Mouse (Mus musculus) kidney, embryonic 15.5 days (tissue): Measurements from ENCODE around the gene Elavl1. TPM values are rescaled to one million over a fixed set of nuclear protein-coding genes. Genes with fewer than 3 reads are reported as not detected.

Source experiments
- ATAC-seq: fragments of 200-750 bp; cut with Nextera tagmentation; replicated peaks from 2 replicates; pipeline ENCODE4 v1.8.0; 2017; ENCODE audit warnings: moderate TSS enrichment; ENCODE audit not compliant: low FRiP score
- H3K27ac ChIP-seq: fragments of 300-500 bp; sonication (generic); 2 replicates; pipeline ENCODE4 v1.5.1; 2015; ENCODE audit warnings: mild to moderate bottlenecking, inconsistent platforms
- H3K27me3 ChIP-seq: fragments of 300-500 bp; sonication (generic); 2 replicates; pipeline ENCODE4 v1.6.1; 2015; ENCODE audit warnings: inconsistent platforms
- H3K36me3 ChIP-seq: fragments of 300-500 bp; sonication (generic); 2 replicates; pipeline ENCODE4 v1.6.1; 2015; ENCODE audit warnings: inconsistent platforms
- H3K4me1 ChIP-seq: fragments of 300-500 bp; sonication (generic); 2 replicates; pipeline ENCODE4 v1.6.1; 2015; ENCODE audit warnings: inconsistent platforms
- H3K4me2 ChIP-seq: fragments of 300-500 bp; sonication (generic); 2 replicates; pipeline ENCODE4 v1.6.1; 2015; ENCODE audit warnings: moderate library complexity, mild to moderate bottlenecking, inconsistent platforms
- H3K4me3 ChIP-seq: fragments of 300-500 bp; sonication (generic); replicated peaks from 2 replicates; pipeline ENCODE4 v1.5.1; 2015; ENCODE audit warnings: mild to moderate bottlenecking, inconsistent platforms
- H3K9ac ChIP-seq: fragments of 300-500 bp; sonication (generic); 2 replicates; pipeline ENCODE4 v1.6.1; 2015; ENCODE audit warnings: mild to moderate bottlenecking, inconsistent platforms
- H3K9me3 ChIP-seq: fragments of 300-500 bp; sonication (generic); replicated peaks from 2 replicates; pipeline ENCODE4 v1.6.1; 2016; ENCODE audit warnings: inconsistent platforms
- WGBS: fragments of 180-500 bp; shearing (Covaris S2); methylation state at CpG from one replicate; pipeline ENCODE4 v1.1.7; 2015; ENCODE audit warnings: mixed read lengths; 5-methylcytosine and 5-hydroxymethylcytosine counted together
- polyA plus RNA-seq: library from polyadenylated mRNA; unstranded; fragments of >200 nt; fragmentation: Nextera tagmentation; extraction: Ambion mirVana; gene quantifications from 2 replicates; pipeline ENCODE4 v1.2.1, GENCODE M21; 2015

Elavl1 gene
- polyA plus RNA-seq, 1 experiment from 2014 or later = 257 TPM

DNA sequence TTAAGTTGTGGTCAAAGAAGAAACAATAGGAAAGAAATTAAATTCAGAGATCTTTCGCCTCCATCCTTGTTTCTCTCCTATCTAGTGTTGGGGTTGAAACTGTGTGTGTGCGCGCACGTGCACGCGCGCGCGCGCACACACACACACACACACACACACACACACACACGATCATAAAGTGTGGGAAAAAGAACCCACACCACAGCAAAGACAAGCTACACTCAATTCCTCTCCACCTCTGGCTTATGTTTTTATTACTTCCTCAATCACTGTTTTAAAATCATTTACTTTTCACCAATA lies 5.7 kb downstream of the Elavl1 start:
- 95% methylated on average over 11 of the region's 11 CpGs for WGBS
- ATAC-seq = no peak
- H3K4me1 ChIP-seq = peaks cover 41% of the 10 kb centered on the region
- no peaks in the 10 kb centered on the region for H3K27me3 ChIP-seq
- peaks cover 33% of the 10 kb centered on the region for H3K36me3 ChIP-seq
- H3K4me2 ChIP-seq = no peak overlapping the region
- H3K9me3 ChIP-seq = no peaks in the 10 kb centered on the region
- H3K27ac ChIP-seq = 0 out of 2 replicates have a peak overlapping the region, but pooled peaks have one; percentile 37
- H3K9ac ChIP-seq = no peak overlapping the region
- no peak overlapping the region for H3K4me3 ChIP-seq

DNA sequence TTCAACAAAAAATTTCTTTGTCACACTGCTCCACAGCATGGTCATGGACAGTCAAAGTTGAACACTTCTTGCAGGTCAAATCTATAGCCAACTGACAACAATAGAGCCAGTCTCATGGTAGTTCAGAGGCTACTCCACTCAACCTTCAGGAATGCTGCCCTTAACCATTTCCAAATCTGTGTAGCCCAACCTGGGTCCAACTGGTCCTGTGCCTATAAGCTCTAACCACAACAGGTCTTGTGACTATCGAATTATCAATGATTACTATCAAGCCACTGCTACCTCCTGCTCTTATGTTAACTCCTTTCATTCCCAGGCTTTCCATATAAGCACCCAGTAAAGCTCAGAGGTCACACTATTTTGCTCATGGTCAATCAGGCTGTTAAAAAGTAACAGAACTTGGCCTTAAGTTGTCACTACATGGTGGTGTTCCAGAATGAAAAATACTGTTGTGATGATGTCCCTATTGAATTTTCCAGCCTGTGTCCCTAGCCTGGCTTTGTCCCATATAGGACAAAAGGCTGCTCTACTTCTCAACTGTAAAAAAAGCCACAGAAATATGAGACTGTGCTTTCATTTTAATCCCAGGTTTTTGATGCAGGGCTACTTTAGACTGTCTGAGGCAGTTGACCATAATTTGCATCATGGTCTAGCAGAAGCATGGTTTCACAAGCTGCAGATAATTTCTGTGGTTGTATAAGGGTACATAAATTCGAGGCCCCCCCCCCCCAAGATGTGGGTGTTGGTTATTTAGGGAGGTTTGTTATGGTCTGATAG lies 6.2 kb downstream of the Elavl1 start:
- ATAC-seq = no peak
- 73% methylated on average over 2 of the region's 2 CpGs for WGBS

DNA sequence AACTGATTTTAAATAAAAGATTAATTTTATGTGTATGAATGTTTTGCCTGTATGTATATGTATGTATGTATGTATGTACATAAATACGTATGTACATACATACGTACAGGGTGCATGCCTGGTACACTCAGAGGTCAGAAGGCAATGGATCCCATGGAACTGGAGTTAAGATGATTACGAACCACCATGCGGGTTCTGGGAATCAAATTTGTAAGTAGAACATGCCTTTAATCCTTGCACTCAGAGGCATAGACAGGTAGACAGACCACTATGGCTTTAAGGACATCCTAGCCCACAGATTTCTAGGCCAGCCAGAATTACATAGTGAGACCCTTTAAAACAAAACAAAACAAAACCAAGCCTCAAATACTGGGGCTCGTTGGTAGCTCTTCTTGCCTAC lies 7.1 kb downstream of the Elavl1 start:
- H3K9ac ChIP-seq = no peak overlapping the region
- no peaks in the 10 kb centered on the region for H3K27me3 ChIP-seq
- H3K27ac ChIP-seq = no peak overlapping the region
- 85% methylated on average over 5 of the region's 5 CpGs for WGBS
- H3K4me3 ChIP-seq = no peak overlapping the region
- H3K4me1 ChIP-seq = peaks cover 34% of the 10 kb centered on the region
- peaks cover 33% of the 10 kb centered on the region for H3K36me3 ChIP-seq
- no peak overlapping the region for H3K4me2 ChIP-seq
- ATAC-seq = no peak
- H3K9me3 ChIP-seq = no peaks in the 10 kb centered on the region

More for the DNA sequence above, 6.2 kb downstream of the Elavl1 start:
- H3K4me1 ChIP-seq = peaks cover 41% of the 10 kb centered on the region
- peaks cover 33% of the 10 kb centered on the region for H3K36me3 ChIP-seq
- no peak overlapping the region for H3K4me3 ChIP-seq
- H3K27ac ChIP-seq = 0 out of 2 replicates have a peak overlapping the region, but pooled peaks have one; percentile 37
- H3K9ac ChIP-seq = no peak overlapping the region
- H3K27me3 ChIP-seq = no peaks in the 10 kb centered on the region
- H3K4me2 ChIP-seq = no peak overlapping the region
- no peaks in the 10 kb centered on the region for H3K9me3 ChIP-seq

DNA sequence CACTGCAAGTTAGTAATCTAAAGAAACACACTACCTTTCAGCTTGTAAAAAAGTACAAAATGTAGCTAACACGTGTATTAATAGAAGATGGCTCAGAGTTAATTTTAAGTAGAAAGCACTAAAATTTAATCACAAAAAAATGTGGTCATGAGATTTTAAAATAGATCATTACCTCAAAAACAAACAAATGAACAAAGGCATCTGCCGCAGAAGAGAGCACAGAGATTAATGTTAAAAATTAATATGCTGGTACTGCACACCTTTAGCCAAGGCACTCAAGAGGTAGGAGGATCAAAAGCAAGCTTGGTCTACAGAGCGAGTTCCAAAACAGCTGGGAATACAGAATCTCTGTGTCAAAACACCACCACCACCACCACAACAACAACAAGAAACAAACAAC lies 10.4 kb downstream of the Elavl1 start:
- H3K36me3 ChIP-seq = peaks cover 28% of the 10 kb centered on the region
- WGBS = 89% methylated on average over 3 of the region's 3 CpGs

DNA sequence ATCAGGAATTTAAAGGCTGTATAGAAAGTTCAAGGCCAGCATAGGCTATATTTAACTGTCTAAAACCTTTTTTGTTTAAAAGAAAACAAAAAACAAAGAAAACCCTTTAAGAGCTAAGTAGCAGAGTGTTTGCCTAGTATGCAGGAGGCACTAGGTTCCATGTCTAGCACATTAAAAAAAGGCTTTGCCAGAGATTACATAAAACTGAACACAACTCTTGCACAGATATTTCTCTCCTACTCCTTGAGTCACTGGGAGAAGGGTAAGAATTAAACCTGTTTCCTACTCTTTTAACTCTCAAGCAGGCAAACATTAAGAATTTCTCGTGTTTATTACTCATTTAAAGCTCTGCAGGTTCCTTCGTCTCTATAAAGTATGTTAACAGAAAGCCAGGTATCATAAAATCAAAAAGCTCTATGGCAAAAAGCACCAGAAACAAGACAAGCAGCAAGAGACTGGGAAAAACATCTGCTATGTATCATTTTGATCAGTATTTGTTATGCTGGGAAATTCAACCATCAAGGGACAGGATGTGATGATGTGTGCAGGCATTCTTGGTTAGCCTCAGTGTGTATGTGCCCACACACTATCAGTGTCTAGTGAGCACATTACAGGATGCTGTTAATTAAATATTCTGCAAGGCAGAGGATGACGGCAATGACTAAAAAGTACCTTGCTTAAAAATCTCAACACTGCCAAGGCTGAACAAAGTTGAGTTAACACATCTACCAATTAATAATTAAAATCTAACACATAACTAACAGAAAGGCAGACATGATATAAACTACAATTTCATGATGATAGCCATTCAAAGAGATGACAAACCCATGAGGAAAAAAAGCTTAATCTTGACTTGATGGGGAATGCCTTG lies 11.7 kb downstream of the Elavl1 start:
- WGBS = 78% methylated on average over 3 of the region's 3 CpGs
- 0 out of 2 replicates have a peak, but pooled peaks cover 3% of the 10 kb centered on the region for H3K4me1 ChIP-seq
- H3K27ac ChIP-seq = no peak overlapping the region
- no peak overlapping the region for H3K9ac ChIP-seq
- peaks cover 37% of the 10 kb centered on the region for H3K36me3 ChIP-seq
- no peak overlapping the region for H3K4me3 ChIP-seq
- H3K9me3 ChIP-seq = no peaks in the 10 kb centered on the region
- H3K4me2 ChIP-seq = no peak overlapping the region
- ATAC-seq = no peak
- H3K27me3 ChIP-seq = no peaks in the 10 kb centered on the region

More for the DNA sequence above, 10.4 kb downstream of the Elavl1 start:
- no peak overlapping the region for H3K27ac ChIP-seq
- H3K9me3 ChIP-seq = no peaks in the 10 kb centered on the region
- 0 out of 2 replicates have a peak, but pooled peaks cover 7% of the 10 kb centered on the region for H3K4me1 ChIP-seq
- H3K4me2 ChIP-seq = no peak overlapping the region
- H3K4me3 ChIP-seq = no peak overlapping the region
- no peak overlapping the region for H3K9ac ChIP-seq
- no peak for ATAC-seq
- no peaks in the 10 kb centered on the region for H3K27me3 ChIP-seq

DNA sequence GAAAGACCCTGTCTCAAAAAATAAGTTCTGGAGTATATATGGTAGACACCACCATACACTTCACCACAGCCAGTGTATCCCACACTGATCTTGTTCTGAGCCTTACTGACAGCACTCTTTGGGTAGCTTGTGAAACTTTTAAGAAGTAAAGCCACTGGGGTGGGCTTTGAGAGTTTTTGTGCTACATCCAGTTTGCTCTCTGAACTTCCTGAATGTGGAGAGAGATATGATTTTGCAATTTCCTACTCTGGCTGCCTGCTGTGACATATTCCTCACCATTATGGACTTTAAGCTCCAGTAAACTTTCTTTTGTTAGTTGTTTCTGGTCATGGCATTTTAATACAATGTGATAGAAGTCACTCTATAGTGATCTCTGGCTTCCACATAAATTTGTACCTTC lies 13.1 kb downstream of the Elavl1 start:
- Histone ChIP-seq H3K4me3 (no peak overlapping the region), H3K9ac (no peak overlapping the region), H3K9me3 (no peaks in the 10 kb centered on the region), H3K4me1 (no peaks in the 10 kb centered on the region), H3K4me2 (no peak overlapping the region), H3K27me3 (no peaks in the 10 kb centered on the region), H3K27ac (no peak overlapping the region), H3K36me3 (peaks cover 50% of the 10 kb centered on the region)
- ATAC-seq = no peak

DNA sequence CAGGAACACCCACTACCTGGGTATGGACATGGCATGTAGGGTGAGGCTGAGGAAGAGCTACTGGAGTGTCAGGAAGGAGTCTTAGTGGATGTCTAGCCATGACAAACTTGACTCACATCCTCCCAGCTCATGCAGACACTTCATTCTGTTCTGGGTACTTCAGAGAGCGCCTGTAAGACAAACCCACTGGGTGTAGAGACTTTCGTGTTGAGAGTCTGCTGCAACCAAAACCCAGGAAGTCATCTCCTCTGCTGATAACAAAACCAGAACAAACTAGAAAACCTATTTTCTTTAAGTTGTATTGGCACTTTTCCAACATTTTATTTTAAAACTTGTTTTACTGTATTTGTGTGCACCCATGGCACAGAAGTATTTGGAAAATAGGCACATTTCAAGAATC lies 19.4 kb downstream of the Elavl1 start:
- Histone ChIP-seq H3K4me2 (no peak overlapping the region), H3K36me3 (peaks cover 99% of the 10 kb centered on the region), H3K4me3 (no peak overlapping the region), H3K27me3 (no peaks in the 10 kb centered on the region), H3K4me1 (no peaks in the 10 kb centered on the region), H3K9me3 (no peaks in the 10 kb centered on the region), H3K9ac (no peak overlapping the region), H3K27ac (no peak overlapping the region)
- WGBS = 83% methylated on average over 2 of the region's 2 CpGs
- ATAC-seq = no peak

DNA sequence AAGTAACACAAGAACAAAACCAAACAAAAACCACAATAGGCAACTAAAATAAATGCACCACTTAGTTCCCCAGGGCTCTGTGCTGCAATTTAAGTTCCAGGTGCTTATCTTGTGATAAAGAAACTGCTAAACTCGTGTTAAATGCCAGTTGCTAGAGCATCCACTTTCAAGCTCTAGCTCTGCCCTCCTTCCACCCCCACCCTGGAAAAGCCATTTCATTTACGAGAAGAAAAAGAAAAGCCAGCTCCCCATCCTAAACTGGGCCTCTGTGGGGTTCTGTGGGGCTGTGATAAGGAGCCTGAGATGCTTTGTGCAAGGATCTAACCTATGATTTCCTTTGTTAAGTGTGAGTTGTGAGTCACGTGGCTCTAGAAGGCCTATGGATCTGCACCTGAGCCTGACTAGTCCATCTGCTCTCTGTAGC lies 21.1 kb downstream of the Elavl1 start:
- Histone ChIP-seq H3K4me3 (no peak overlapping the region), H3K4me2 (no peak overlapping the region), H3K9ac (no peak overlapping the region), H3K36me3 (peaks cover 99% of the 10 kb centered on the region), H3K27ac (no peak overlapping the region), H3K4me1 (no peaks in the 10 kb centered on the region), H3K27me3 (no peaks in the 10 kb centered on the region), H3K9me3 (no peaks in the 10 kb centered on the region)
- no peak for ATAC-seq
- 82% methylated on average over 3 of the region's 3 CpGs for WGBS

DNA sequence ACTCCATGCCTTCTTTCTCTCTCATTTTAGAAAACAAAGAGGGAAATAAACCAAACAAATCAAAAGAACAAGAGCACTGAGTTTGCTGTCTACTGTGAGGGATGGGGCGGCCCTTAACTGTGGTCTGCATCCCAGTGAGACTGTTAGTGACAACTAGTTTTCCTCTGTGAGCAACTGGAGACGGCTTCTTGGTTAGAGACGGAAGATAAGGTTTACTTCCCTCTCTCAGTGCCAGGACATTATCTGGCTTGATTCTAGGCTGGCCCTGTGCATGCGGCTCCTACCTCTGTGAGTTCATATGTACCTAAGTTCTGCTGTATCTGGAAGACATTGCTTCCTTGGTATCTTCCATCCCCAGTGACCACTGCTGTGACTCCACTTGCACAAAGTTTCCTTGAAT lies 27.4 kb downstream of the Elavl1 start:
- no peak overlapping the region for H3K9ac ChIP-seq
- H3K4me2 ChIP-seq = no peak overlapping the region
- 96% methylated on average over 4 of the region's 4 CpGs for WGBS
- H3K27me3 ChIP-seq = no peaks in the 10 kb centered on the region
- no peak overlapping the region for H3K4me3 ChIP-seq
- H3K4me1 ChIP-seq = no peaks in the 10 kb centered on the region
- peaks cover 100% of the 10 kb centered on the region for H3K36me3 ChIP-seq
- no peaks in the 10 kb centered on the region for H3K9me3 ChIP-seq
- no peak for ATAC-seq
- H3K27ac ChIP-seq = no peak overlapping the region

DNA sequence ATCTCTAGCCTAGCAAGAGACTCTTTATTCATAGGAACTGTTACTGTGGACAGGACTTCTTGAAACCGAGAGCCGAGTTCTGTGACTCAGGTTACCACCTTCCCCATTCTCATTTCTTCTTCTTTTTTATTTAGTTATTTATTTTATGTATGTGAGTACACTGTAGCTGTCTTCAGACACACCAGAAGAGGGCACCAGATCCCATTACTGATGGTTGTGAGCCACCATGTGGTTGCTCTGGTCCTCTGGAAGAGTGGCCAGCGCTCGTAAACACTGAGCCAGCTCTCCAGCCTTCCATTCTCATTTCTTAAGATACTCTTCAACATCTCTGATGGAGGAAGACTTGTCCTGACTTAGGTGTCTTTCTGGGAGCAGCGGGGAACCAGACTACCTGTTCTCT lies 32.5 kb downstream of the Elavl1 start:
- ATAC-seq = no peak
- H3K4me2 ChIP-seq = no peak overlapping the region
- H3K4me3 ChIP-seq = no peak overlapping the region
- H3K9me3 ChIP-seq = no peaks in the 10 kb centered on the region
- no peaks in the 10 kb centered on the region for H3K27me3 ChIP-seq
- WGBS = 92% methylated on average over 5 of the region's 5 CpGs
- H3K27ac ChIP-seq = no peak overlapping the region
- H3K9ac ChIP-seq = no peak overlapping the region
- no peaks in the 10 kb centered on the region for H3K4me1 ChIP-seq
- peaks cover 99% of the 10 kb centered on the region for H3K36me3 ChIP-seq

DNA sequence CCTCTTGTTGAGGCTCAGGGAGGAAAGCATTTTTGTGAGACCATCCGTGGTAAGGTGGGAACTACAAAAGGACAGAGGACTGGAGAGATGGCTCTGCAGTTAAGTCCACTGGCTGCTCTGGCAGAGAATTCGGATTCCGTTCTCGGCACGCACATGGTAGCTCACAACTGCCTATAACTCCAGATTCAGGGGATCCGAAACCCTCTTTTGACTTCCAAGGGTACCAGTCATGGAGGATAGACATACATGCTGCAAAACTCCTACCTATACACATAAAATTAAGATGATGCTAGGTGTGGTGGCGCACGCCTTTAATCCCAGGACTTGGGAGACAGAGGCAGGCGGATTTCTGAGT lies 49.1 kb downstream of the Elavl1 start:
- peak overlapping the region; percentile 64 for H3K4me2 ChIP-seq
- H3K4me3 ChIP-seq = peak overlapping the region; percentile 77
- H3K9me3 ChIP-seq = no peaks in the 10 kb centered on the region
- H3K4me1 ChIP-seq = peaks cover 18% of the 10 kb centered on the region
- H3K36me3 ChIP-seq = peaks cover 29% of the 10 kb centered on the region
- no peaks in the 10 kb centered on the region for H3K27me3 ChIP-seq
- ATAC-seq = no peak; the same call in 1 of the 2 replicates
- H3K9ac ChIP-seq = peak overlapping the region; percentile 79
- peak overlapping the region; percentile 52 for H3K27ac ChIP-seq
- 27% methylated on average over 9 of the region's 9 CpGs for WGBS

DNA sequence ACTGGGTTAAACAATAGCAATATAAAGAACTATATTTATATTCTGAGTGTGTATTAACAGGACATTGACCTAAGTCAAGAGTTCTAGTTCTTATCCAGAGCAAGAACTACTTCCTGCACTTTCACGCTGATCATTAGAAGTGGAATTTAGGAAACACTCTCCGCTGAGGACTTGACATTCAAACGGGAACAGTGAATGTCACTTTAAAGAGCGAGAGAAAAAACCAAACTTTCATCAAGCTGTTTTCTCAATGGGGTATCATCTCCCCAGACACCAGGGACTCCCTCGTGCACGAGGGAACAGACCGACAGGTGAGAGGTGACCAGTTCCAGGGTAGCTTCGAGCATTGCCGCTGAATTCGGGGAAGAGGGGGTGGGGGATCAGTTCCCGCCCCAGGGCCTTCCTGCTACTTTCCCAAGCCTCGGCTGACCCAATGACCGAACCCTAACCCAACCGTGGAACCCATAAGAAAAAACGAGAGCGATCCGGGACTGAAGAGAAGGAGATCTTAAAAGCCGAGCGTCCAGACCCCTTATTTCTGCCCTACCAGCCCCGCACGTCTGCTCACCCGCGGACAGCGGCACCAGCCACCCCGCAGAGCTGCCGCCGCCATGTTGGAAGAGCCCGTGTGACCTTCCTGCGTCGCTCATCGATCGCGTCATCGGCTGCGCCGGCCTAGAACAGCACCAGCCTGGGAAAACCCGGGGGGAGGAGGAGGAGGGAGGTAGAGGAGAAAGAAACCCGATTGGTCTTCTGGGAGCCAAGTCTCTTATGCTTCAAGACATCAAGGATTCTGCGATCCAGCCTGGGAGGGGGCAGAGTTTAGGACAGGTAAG lies 49.7 kb downstream of the Elavl1 start, which contains the start of gene Timm44:
Gene Timm44, minus strand, starts transcription at position 639 of the 836 bp plus-strand sequence.
- peak within 1 kb of the TSS; percentile 64 for H3K4me2 ChIP-seq
- H3K4me3 ChIP-seq = peak within 1 kb of the TSS; percentile 77
- ATAC-seq = peak; percentile 97
- peak within 1 kb of the TSS; percentile 52 for H3K27ac ChIP-seq
- peak within 1 kb of the TSS; percentile 79 for H3K9ac ChIP-seq
- under 1% methylated on average over 39 of the region's 39 CpGs for WGBS
- no peaks in the 10 kb centered on the region for H3K9me3 ChIP-seq
- peaks cover 35% of the 10 kb centered on the region for H3K36me3 ChIP-seq
- H3K27me3 ChIP-seq = no peaks in the 10 kb centered on the region
- H3K4me1 ChIP-seq = peaks cover 14% of the 10 kb centered on the region
